Mouse (Mus musculus) cerebellum, adult 11 months (tissue): ENCODE measurements around the gene Hsf4.
A peak's percentile ranks its signal among the peaks of the same experiment; 100 is the strongest.

Source experiments
- DNase-seq: peaks from one replicate; pipeline ENCODE4 v3.0.0; 2022

Hsf4 gene

DNA sequence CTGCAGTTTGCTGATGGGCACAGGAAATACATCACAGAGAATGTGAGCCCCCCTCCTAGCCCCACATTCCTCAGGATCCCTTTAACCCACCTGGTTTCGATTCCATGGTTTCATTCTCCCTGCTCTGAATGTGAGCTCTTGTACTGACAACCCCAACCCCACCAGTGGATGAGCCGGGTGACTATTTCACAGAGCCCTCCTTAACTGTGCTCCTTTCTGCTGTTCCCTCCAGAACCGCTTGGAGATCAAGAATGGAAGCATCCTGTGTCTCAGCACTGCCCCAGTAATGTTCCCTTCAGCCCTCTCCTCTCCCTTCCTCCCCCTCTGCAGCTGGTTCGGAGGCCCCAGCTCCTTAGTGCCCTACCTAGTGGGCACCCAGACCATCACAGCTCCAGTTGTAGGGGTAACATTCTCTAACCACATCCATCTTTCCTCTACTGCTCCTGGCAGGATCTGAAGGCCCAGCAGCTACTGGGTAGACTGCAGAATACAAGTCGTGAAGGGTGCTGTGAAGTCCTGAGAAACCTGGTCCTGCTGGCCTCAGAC lies 36.6 kb downstream of the Hsf4 start:
- peak; percentile 30 for DNase-seq

DNA sequence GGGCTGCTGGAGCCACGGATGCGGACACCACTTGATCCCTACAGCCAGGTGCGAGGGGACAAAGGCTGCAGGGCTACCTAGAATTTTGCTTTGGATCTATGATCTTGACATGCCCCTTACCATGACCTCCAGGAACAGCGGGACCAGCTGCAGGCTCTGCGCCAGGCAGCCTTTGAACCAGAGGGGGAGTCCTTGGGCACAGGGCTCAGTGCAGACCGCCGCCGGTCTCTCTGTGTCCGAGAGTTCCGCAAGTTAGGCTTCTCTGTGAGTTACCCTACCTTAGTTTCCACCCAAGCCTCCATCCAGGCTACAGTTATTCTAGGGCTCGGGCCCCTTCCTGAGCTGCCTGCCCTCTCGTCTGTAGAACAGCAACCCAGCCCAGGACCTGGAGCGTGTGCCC lies 38.1 kb downstream of the Hsf4 start:
- DNase-seq, result peak; percentile 41

DNA sequence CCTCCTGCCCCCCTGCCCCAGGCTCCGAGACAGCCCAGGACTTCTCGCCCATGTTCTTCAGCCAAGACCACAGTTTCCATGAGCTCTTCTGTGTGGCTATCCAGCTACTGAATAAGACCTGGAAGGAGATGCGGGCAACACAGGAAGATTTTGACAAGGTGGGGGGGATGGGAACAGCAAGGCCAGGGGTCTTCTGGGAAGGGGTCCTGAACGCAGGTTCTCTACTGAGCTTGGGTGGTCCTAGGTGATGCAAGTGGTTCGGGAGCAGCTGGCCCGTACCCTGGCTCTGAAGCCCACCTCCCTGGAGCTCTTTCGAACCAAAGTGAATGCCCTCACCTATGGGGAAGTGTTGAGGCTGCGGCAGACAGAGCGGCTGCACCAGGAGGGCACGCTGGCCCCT lies 38.8 kb downstream of the Hsf4 start:
- DNase-seq, result no peak

DNA sequence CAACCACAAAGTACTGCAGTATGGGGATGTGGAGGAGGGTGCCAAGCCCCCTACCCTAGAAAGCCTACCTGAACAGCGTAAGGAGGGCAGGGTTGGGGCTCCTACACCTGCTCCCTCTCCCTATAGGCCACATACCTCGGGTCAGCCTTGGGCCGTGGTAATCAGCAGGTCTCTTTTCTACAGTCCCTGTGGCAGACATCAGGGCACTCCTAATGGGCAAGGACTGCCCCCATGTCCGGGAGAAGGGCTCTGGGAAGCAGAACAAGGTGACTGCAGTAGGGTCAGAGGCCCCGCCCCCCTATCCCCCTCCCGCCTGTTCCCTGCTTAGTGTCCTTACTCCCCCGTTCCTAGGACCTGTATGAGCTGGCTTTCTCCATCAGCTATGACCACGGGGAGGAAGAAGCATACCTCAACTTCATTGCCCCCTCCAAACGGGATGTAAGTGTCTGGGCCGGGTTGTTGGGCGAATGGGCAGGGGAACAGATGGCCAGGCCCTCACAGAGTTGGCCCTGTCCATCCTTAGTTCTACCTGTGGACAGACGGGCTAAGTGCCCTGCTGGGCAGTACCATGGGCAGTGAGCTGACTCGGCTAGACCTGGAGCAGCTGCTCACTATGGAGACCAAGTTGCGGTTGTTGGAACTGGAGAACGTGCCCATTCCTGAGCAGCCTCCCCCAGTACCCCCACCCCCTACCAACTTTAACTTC lies 39.7 kb downstream of the Hsf4 start:
- DNase-seq, result peak; percentile 92

DNA sequence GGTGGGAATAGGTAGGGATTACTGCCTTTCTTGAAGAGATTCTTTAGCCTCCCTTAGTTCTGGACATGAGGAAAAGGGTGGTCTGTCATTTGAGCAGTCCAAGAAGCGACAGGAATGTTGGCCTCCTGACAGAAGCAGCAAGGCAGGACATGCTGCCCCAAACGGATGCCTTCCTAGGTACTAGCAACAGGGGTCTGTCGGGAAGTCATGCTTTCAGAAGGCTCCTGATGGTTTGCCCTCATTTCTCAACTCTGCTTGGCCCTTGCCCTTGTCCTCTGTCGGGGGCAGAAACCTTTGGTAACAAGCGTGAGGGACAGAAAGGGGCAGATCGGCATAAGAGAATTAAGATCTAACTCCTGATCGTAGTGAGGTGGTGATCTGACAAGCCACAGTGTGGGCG lies 40.5 kb downstream of the Hsf4 start:
- DNase-seq, result peak; percentile 38

DNA sequence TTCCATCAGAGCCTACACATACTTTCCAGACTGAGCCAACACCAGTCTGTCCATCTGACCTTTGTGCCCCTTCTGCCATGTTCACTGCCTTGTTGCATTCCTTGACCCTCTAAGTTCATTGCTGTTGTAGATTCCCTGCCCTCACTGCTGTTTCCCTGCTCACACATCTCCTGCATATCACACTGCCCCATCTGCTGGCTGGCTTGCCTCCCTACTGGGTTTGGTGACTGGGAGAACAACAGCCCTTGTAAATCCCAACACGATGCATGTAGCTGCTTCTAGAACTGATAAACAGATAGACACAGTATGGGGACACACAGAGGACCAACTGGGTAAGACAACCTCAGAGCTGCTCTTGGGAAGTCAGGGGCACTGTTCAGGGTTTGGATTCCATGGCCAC lies 42.1 kb downstream of the Hsf4 start:
- no peak for DNase-seq

DNA sequence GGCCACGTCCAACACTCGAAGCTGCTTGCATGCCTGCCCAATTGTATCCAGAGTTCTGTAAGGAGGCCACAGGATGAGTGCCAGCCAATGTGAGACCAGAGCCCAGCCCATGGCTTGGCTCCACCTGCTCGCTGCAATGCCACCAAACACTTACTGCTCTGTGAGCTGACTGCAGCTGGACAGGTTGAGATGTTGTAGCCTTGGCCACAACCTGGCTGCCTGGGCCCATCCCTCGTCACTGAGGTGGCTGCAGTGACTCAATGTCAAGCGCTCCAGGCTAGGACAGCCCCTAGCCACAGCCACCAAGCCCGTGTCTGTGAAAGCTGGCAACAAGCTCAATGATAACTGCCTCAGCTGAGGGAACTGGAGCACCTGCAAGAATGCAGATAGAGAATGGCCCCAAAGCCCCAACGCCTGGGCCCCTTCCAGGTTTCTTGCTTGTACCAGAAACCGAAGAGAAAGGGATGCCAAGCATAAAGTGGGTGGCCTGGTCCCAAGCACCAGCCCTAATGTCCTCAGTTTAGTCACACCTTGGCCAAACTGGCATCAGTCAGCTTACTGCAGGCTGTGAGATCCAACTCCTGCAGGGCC lies 43.4 kb downstream of the Hsf4 start:
- peak; percentile 40 for DNase-seq

DNA sequence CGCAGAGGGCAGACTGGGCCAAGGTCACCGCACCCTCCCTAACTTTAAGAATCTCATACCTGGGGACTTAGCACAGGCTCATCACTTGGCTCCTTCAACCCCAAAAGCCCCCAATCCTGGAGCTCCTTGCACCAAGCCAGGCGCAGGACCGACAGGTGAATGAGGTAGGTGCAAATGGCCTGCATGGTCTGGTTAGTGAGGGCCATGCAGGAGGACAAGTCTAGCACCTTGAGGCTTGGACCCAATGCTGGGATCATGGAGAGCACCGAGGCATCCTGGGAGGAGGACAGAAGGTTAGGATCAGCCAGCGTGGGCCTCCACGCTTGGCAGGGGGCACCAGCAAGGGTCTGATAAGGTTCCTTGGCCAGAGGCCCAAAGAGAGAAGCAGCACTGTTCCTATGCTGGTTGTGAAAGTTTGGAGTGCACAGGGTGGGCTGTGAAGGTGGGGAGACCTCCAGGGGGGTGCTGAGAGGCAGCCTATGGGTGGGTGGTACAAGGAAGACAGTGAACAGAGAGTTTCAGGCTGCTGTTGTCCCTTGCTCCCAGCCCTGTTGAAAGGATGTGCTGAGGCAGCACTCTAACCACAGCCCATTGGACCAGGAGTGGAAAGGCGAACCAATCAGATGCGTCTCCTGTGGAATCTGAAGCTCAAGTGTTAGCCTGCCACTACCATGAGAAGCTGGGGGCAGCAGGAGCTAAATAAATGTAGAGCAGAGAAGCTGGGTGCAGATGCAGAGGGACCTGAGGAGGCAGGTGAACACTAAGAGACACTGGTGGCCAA lies 44.2 kb downstream of the Hsf4 start:
- DNase-seq, result peak; percentile 25

DNA sequence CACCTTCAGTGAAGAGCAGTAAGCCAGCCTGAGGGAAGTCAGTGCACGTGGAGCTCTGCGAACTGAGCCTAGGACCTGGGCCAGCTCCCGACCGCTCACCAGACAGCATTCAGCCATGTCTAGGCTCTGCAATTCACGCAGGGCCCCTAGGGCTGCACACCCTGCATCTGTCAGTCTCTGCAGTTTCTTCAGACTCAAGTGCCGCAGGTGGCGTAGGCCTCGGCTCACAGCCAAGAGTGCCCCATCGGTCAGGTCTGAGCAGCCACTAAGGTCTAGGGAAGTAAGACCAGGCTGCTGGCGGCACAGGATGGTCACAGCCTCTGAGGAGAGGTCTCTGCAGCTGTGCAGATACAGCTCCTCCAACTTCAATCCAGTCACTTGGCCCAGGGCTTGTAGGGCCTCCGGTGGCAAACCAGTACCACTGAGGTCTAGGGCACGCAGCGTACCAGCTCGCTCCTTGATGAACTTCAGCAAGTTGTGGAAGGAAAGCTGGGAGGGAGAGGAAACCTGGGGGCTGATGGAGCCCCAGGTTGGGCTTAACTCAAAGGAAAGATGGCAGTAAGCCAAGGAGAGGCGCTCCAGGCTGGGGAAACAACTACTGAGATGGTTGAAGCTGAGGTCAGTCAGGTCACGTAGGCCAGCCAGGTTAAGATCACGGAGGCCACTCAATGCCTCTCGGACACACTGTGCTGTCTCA lies 45.6 kb downstream of the Hsf4 start:
- peak; percentile 58 for DNase-seq

DNA sequence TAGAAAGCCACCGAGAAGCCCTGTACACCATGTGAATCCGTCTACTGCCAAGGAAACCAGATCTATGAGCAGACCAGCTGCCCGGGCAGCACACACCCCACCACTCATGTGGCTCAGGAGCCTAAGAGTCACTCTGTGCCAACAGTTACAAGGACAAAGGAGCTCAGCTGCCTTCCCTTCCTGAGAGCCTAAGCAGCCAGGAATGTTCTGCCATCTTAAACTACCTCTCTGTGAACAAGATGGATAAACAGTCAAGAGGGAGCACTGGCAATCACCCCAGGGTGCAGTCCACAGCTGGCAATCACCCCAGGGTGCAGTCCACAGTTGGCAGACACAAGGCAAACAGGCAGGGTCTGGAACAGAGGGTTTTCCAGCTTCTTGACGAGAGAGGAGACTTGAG lies 48.3 kb downstream of the Hsf4 start:
- no peak for DNase-seq

DNA sequence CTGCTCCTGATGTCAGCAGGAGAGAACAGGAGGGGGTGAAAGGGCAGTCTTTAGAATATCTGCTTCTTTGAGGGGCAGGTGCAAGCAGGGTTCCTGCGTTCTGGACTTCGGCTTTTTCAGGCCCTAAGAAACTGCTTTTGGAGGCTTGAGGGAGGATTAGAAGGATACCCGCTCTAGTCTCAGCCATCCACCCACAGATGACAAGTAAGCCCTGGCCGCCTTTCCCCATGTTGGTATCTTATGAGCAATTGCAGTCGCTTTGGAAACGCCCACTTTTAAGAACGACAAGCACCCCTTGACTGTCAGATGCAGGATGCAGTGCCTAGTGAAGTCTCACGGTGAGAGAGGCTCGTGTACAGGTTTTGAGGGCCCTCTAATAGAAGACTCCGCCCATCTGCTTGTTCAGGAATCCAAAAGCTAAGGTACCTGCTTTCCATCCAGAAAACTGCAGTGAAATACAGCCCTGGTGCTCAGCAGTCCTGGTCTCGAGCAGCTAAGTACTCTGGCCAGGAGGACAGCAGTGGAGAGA lies 49.1 kb downstream of the Hsf4 start:
- no peak for DNase-seq

DNA sequence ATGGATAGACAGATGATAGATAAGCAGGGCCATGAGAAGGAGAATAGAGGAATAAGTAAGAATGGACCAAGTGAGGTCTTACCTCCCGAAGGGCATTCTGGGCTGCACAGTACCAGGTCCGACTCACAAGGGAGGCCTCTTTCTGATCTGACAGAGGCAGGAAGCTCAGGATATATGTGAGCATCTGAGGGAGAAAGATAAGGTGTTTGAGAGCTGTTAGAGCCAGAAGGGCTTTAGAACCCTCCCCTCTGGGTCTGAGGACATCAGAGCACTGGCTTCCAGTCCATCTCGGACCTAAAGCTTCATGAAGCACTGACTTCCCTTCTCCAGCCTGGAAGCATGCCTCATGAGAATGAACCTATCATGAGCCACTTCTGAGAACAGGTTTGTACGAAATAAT lies 53.6 kb downstream of the Hsf4 start:
- no peak for DNase-seq
